Mouse (Mus musculus) testis, adult 2 months (tissue): ENCODE measurements around the gene Atg13.

Source experiments
- CTCF ChIP-seq: fragments of 200-500 bp; IDR thresholded peaks from 2 replicates; pipeline ENCODE4 v1.5.1; 2012; ENCODE audit warnings: low read depth, mild to moderate bottlenecking, inconsistent platforms, low read length, moderate library complexity; ENCODE audit not compliant: control insufficient read depth, insufficient read depth, insufficient replicate concordance
- POLR2A ChIP-seq: fragments of 200-500 bp; IDR thresholded peaks from 2 replicates; pipeline ENCODE4 v1.6.1; 2012; ENCODE audit warnings: low read depth, mild to moderate bottlenecking, inconsistent platforms, low read length, moderate library complexity; ENCODE audit not compliant: control insufficient read depth

DNA sequence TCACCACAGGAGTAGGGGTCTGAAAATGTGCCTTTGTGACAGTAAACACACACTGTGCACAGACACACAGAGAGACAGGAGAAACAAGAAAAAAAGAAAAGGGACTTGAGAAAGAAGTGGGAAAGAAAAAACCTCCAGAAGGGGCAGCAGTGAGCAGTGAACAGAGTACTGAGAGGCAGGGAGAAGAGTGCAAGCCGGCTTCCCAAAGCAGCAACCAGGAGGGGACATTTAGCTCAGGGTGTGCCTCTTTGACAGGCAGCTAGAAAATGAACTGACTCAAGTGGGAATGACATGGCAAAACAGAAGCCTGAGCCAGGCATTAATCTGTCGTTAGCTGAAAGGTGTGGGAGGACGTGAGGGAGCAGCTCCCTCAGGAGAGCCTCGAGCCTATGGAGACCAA, 27.5 kb downstream of the Atg13 start:
- TF ChIP-seq CTCF: peak; percentile 6; the same call in 1 of the 2 replicates
- no peak for TF ChIP-seq POLR2A
